Mouse (Mus musculus) adrenal gland, postnatal 4 days (tissue): Measurements from ENCODE around the gene Mrrf. TPM values are rescaled to one million over a fixed set of nuclear protein-coding genes. Genes with fewer than 3 reads are reported as not detected.

Source experiments
- DNase-seq, 2 experiments: peaks; one replicate each; pipeline ENCODE4 v3.0.0; 2021 to 2022; ENCODE audit warnings: low spot score in 2 of 2, mixed read lengths in 2 of 2
- total RNA-seq, 2 experiments: library from RNA; stranded (reverse); gene quantifications; 2 replicates each; pipeline ENCODE4 v1.2.3; 2021

Gene Mrrf
- total RNA-seq, 2 experiments from 2014 or later, result 21.1 to 25.3 TPM

- no peak for DNase-seq
These were observed 87.2 kb downstream of the Mrrf start for GRCm38 (mm10) chr2:36223436-36223835.

GRCm38 (mm10) chr2:36224153-36224552 lies 88.0 kb downstream of the Mrrf start:
- no peak for DNase-seq

DNA sequence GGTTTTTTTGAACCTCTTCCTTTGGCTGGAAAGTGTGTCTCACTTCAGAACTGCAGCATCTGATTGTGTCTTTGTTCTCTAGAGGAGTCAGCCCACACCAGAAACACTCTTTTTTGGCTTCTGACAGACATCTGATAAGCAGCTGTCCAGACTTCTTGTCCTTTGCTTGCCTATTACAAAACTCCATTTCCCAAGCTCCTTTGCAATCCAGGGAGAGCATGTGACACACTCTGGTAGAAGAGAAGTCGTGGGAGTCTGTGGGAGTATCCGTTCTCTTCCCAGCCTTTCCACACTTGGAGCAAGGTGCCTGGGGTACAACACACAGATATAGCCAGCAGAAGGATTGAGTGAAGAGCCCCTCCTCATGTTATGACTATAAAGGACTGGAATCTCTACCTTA lies 88.4 kb downstream of the Mrrf start:
- DNase-seq, result no peak

- no peak for DNase-seq
These were observed 94.2 kb downstream of the Mrrf start, which contains the start of gene Ptgs1 for GRCm38 (mm10) chr2:36230366-36230765. Ptgs1 (plus strand) TSS chr2:36230426.

GRCm38 (mm10) chr2:36230967-36231366 lies 94.8 kb downstream of the Mrrf start:
- DNase-seq, result no peak

DNA sequence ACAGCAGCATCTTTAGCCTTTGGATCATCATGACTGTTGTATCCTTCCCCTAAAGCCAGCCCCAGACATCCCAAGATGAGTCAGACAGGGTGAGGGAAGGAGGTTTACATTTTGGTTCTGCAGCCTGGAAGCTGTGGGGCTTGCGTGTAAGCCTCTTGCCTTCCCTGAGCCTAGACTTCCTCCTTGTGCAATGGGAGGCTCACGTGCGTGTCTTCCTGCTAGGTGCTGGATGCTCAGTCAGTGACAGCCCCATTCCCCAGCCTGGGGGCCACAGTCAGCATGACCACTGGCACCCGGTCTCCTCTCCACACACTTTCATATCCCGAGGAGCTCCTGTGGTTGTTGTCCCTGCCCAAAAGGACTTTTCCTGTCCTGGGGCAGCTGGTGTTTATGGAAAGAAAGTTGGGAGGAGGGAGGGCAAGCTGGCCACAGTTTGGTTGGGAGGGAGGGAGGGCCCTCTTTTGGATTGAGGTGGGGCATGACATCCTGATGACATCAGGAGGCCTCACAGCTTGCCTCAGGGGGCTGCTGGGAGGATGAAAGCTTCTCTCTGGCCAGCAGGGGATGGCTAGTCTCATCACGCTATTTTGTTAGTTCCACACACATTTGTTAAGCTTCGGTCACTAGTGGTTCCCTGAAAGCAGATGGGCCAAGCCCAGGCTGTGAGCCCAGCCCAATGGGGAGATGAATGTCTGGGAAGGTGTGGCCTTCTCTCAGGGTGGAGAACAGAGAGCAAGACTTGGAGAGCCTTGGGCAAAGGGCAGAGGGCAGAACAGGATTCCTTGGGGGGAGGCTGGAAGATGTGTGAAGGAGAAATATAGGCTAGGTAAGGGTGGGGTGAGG lies 98.6 kb downstream of the Mrrf start:
- DNase-seq, result no peak

DNA sequence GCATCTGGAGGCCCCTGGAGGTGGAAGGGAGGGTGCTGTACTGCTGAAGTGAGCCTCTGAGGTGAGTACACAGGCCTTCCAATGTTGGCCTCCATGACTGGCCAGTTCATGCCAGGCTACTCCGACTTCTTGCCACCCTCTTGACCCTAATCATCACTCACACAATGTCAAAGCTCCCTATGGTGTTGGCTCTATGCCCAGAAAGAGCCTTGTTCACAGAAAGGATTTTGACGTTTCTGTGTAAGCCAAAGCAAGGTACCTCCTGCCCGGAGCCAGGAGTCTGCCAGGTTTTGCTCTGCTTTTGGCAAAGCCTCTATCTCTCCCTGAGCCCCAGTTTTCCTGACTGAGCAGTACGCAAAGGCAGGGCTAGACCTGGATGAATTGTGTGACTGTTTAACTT lies 99.7 kb downstream of the Mrrf start:
- no peak for DNase-seq

DNA sequence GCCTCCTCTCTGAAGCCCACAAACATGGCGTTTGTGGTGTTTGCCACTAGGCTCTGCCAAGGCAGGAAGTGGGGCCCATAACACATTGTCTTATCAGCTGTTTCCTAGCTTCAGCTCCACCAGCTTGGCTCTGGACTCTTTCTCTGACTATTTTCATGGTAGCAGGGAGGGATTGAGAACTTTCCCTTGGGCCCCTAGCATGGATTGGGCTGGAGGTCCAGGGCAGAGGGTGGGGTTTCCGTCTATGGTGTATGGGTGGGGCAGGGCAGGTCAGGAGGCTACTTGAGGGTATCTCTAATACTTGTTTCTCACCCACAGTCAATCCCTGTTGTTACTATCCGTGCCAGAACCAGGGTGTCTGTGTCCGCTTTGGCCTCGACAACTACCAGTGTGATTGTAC lies 100.7 kb downstream of the Mrrf start:
- no peak for DNase-seq

GRCm38 (mm10) chr2:36237557-36237956 lies 101.4 kb downstream of the Mrrf start:
- no peak for DNase-seq

GRCm38 (mm10) chr2:36238467-36238866 lies 102.3 kb downstream of the Mrrf start:
- DNase-seq, result no peak

GRCm38 (mm10) chr2:36238951-36239350 lies 102.8 kb downstream of the Mrrf start:
- no peak for DNase-seq

Other genes with a start within 250 kb of the Mrrf start
- gene Ttll11, start 156.5 kb upstream of the Mrrf start, total RNA-seq, result 1 to 10 TPM; 2.9 to 4.0 TPM
- 100 to 1,000 TPM; 184 to 196 TPM for gene Ndufa8, start 87.0 kb upstream of the Mrrf start, total RNA-seq
- gene Morn5, start 86.9 kb upstream of the Mrrf start, total RNA-seq, result not detected
- 1 to 10 TPM; 4.6 to 5.9 TPM for gene Lhx6, start 31.0 kb upstream of the Mrrf start, total RNA-seq
- gene Rbm18, start 384 bp downstream of the Mrrf start, total RNA-seq, result 10 to 100 TPM; 36.9 to 37.8 TPM
- 10 to 100 TPM; 20.4 to 21.4 TPM for gene Ptgs1, start 94.0 kb downstream of the Mrrf start, total RNA-seq
- not detected for gene Olfr338, start 237.1 kb downstream of the Mrrf start, total RNA-seq